Mouse (Mus musculus) left cerebral cortex, adult 18-20 months (tissue): Measurements from ENCODE around the gene Esp38. TPM values are rescaled to one million over a fixed set of nuclear protein-coding genes. Genes with fewer than 3 reads are reported as not detected.
"Not testable (repeated sequence)": the region's sequence is repeated elsewhere in the genome, so short reads cannot be mapped to it uniquely, and the experiment has no call there.

ENCODE experiments used
- DNase-seq, 2 experiments: peaks; one replicate each; pipeline ENCODE4 v3.0.0; 2021 to 2022; ENCODE audit warnings: low spot score in 2 of 2, mixed read lengths in 1 of 2
- long read RNA-seq, 2 experiments: library from polyadenylated mRNA; stranded (forward); transcript quantifications; one replicate each; pipeline ENCODE4 v2.0.0; 2021
- total RNA-seq, 2 experiments: library from RNA; stranded (reverse); gene quantifications; 2 replicates each; pipeline ENCODE4 v1.2.3; 2021

Gene Esp38
- total RNA-seq = not detected
- long read RNA-seq, experiment 1 = 0 reads
- long read RNA-seq, experiment 2 = 0 reads

DNA sequence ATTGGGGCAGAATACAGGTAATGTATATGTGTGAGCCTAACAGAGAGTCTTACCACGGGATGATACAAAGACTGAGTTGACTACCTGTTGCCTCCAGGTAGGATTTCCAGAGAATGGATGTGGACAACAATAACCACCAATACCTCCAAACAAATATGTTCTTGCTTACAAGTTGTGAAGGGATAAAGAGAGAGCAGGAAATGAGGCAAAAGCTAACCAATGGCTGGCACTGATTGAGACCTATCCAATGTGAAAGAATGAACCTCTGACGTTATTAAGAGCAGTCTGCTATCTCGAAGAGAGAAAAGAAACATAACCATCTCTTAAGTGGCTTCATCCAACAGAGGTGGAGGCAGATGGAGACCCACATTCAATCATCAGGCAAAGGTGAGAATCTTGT lies at the start of gene Esp38:
Gene Esp38, plus strand, starts transcription at position 301 of the 400 bp plus-strand sequence.
- DNase-seq = no peak

DNA sequence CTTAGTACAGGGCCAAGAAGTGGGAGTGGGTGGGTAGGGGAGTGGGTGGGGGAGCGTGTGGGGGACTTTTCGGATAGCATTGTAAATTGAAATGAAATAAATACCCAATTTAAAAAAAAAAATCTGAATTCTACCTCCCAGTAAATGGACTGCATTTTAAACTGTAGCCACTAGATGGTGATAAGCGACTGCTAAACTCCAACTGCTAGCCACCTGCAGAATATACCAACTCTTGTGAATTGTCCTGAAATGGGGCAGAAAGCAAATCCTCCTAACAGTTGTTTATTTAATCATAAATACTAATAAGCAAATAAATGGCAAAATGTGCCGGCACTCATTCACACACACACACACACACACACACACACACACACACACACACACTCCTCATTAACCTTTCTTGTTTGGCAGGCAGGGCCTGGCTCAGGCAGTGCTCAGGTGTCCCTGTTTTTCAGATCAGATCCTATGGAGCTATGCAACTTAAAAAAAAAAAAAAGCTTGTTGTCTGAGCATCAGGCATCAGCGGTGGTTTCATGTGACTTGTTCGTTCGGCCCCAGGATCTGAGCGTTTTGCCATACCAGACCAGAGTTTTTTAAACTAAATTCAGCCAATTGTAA lies 47.3 kb upstream of the Esp38 start:
- DNase-seq = not testable (repeated sequence)

Other genes with a start within 250 kb of the Esp38 start
- not detected for gene AC192777.2, start 144.9 kb downstream of the Esp38 start, total RNA-seq